Mouse (Mus musculus) forebrain, embryonic 11.5 days (tissue): ENCODE results near the gene Plcg1. TPM values are rescaled to one million over a fixed set of nuclear protein-coding genes. Genes with fewer than 3 reads are reported as not detected.
A peak's percentile ranks its signal among the peaks of the same experiment; 100 is the strongest.

Experiments
- ATAC-seq: fragments of 200-750 bp; cut with Nextera tagmentation; replicated peaks from 2 replicates; pipeline ENCODE4 v1.8.0; 2017; ENCODE audit warnings: moderate TSS enrichment; ENCODE audit not compliant: low FRiP score
- DNase-seq: peaks from one replicate; pipeline ENCODE4 v3.0.0-alpha.2; 2017; ENCODE audit warnings: low spot score
- H3K27ac ChIP-seq: fragments of 300-500 bp; sonication (generic); 2 replicates; pipeline ENCODE4 v1.5.1; 2014; ENCODE audit warnings: low read depth, low read length
- H3K27me3 ChIP-seq: fragments of 300-500 bp; sonication (generic); 2 replicates; pipeline ENCODE4 v1.6.1; 2014; ENCODE audit warnings: mild to moderate bottlenecking, low read length, mixed read lengths; ENCODE audit not compliant: control insufficient read depth, insufficient read depth
- H3K36me3 ChIP-seq: fragments of 300-500 bp; sonication (generic); 2 replicates; pipeline ENCODE4 v1.6.1; 2014; ENCODE audit warnings: mild to moderate bottlenecking, low read length, moderate library complexity, mixed read lengths; ENCODE audit not compliant: control insufficient read depth, insufficient read depth
- H3K4me1 ChIP-seq: fragments of 300-500 bp; sonication (generic); replicated peaks from 2 replicates; pipeline ENCODE4 v1.6.1; 2014; ENCODE audit warnings: low read length, mixed read lengths; ENCODE audit not compliant: control insufficient read depth, insufficient read depth
- H3K4me2 ChIP-seq: fragments of 300-500 bp; sonication (generic); 2 replicates; pipeline ENCODE4 v1.6.1; 2014; ENCODE audit warnings: low read depth, mild to moderate bottlenecking, low read length, moderate library complexity, mixed read lengths; ENCODE audit not compliant: severe bottlenecking
- H3K4me3 ChIP-seq: fragments of 300-500 bp; sonication (generic); 2 replicates; pipeline ENCODE4 v1.5.1; 2014; ENCODE audit warnings: low read depth, low read length
- H3K9ac ChIP-seq: fragments of 300-500 bp; sonication (generic); 2 replicates; pipeline ENCODE4 v1.6.1; 2014; ENCODE audit warnings: low read length
- H3K9me3 ChIP-seq: fragments of 300-500 bp; sonication (generic); 2 replicates; pipeline ENCODE4 v1.6.1; 2016; ENCODE audit warnings: low read length, mixed read lengths; ENCODE audit not compliant: control insufficient read depth
- WGBS: fragments of 180-500 bp; shearing (Covaris S2); extraction: QIAGEN DNeasy Blood & Tissue Kit; methylation state at CpG from one replicate; pipeline ENCODE4 v1.1.7; 2014; 5-methylcytosine and 5-hydroxymethylcytosine counted together
- polyA plus RNA-seq: library from polyadenylated mRNA; unstranded; fragments of >200 nt; fragmentation: Nextera tagmentation; extraction: Ambion mirVana; gene quantifications from 2 replicates; pipeline ENCODE4 v1.2.1, GENCODE M21; 2014

Plcg1 gene
- polyA plus RNA-seq, 1 experiment from 2014 or later = 80.7 TPM

GRCm38 (mm10) chr2:160741580-160741979 is 10.5 kb downstream of the Plcg1 start:
- Histone ChIP-seq H3K27ac (no peak overlapping the region; the same call in 1 of the 2 replicates), H3K36me3 (no peaks in the 10 kb centered on the region; the same call in 1 of the 2 replicates), H3K4me1 (0 out of 2 replicates have a peak, but pooled peaks cover 3% of the 10 kb centered on the region)

GRCm38 (mm10) chr2:160742161-160742609 is 11.1 kb downstream of the Plcg1 start:
- Histone ChIP-seq H3K27me3 (no peaks in the 10 kb centered on the region), H3K9ac (no peak overlapping the region), H3K9me3 (no peaks in the 10 kb centered on the region), H3K36me3 (no peaks in the 10 kb centered on the region; the same call in 1 of the 2 replicates), H3K27ac (no peak overlapping the region), H3K4me3 (no peak overlapping the region), H3K4me2 (no peak overlapping the region), H3K4me1 (0 out of 2 replicates have a peak, but pooled peaks cover 3% of the 10 kb centered on the region)
- 70% methylated on average over 1 of the region's 1 CpGs for WGBS
- ATAC-seq (no peak), DNase-seq (no peak)

More at GRCm38 (mm10) chr2:160741580-160741979, 10.5 kb downstream of the Plcg1 start:
- H3K9ac ChIP-seq = no peak overlapping the region
- WGBS = 82% methylated on average over 3 of the region's 3 CpGs
- DNase-seq (no peak), ATAC-seq (no peak)
- H3K4me3 ChIP-seq = no peak overlapping the region
- no peaks in the 10 kb centered on the region for H3K27me3 ChIP-seq
- H3K4me2 ChIP-seq = no peak overlapping the region
- no peaks in the 10 kb centered on the region for H3K9me3 ChIP-seq

- H3K9ac ChIP-seq = no peak overlapping the region
- 0 out of 2 replicates have a peak, but pooled peaks have one; percentile 51 for ATAC-seq
- no peaks in the 10 kb centered on the region for H3K27me3 ChIP-seq
- peaks cover 8% of the 10 kb centered on the region for H3K36me3 ChIP-seq
- no peaks in the 10 kb centered on the region for H3K9me3 ChIP-seq
- no peak overlapping the region for H3K4me3 ChIP-seq
- H3K4me2 ChIP-seq = no peak overlapping the region
- WGBS = 98% methylated on average over 7 of the region's 7 CpGs
- DNase-seq = no peak
- H3K27ac ChIP-seq = no peak overlapping the region
- 0 out of 2 replicates have a peak, but pooled peaks cover 3% of the 10 kb centered on the region for H3K4me1 ChIP-seq
Observed at GRCm38 (mm10) chr2:160744040-160744822, 13.1 kb downstream of the Plcg1 start.

- Histone ChIP-seq H3K27me3 (no peaks in the 10 kb centered on the region), H3K4me1 (0 out of 2 replicates have a peak, but pooled peaks cover 3% of the 10 kb centered on the region), H3K27ac (no peak overlapping the region), H3K9ac (no peak overlapping the region), H3K36me3 (peaks cover 8% of the 10 kb centered on the region), H3K9me3 (no peaks in the 10 kb centered on the region), H3K4me2 (no peak overlapping the region), H3K4me3 (no peak overlapping the region)
- DNase-seq (no peak), ATAC-seq (no peak)
- 84% methylated on average over 5 of the region's 5 CpGs for WGBS
Observed at GRCm38 (mm10) chr2:160744823-160745210, 13.7 kb downstream of the Plcg1 start.

- H3K4me1 ChIP-seq = 0 out of 2 replicates have a peak, but pooled peaks cover 2% of the 10 kb centered on the region
- no peak overlapping the region for H3K4me2 ChIP-seq
- DNase-seq = no peak
- WGBS = 92% methylated on average over 1 of the region's 1 CpGs
- no peak overlapping the region for H3K4me3 ChIP-seq
- H3K27ac ChIP-seq = no peak overlapping the region
- no peaks in the 10 kb centered on the region for H3K27me3 ChIP-seq
- peaks cover 8% of the 10 kb centered on the region for H3K36me3 ChIP-seq
- no peak for ATAC-seq
- no peak overlapping the region for H3K9ac ChIP-seq
- H3K9me3 ChIP-seq = no peaks in the 10 kb centered on the region
Observed at GRCm38 (mm10) chr2:160745497-160745896, 14.4 kb downstream of the Plcg1 start.

- WGBS = 92% methylated on average over 5 of the region's 5 CpGs
- H3K27ac ChIP-seq = no peak overlapping the region
- DNase-seq (no peak), ATAC-seq (no peak)
- no peaks in the 10 kb centered on the region for H3K27me3 ChIP-seq
- no peak overlapping the region for H3K4me3 ChIP-seq
- no peaks in the 10 kb centered on the region for H3K9me3 ChIP-seq
- no peaks in the 10 kb centered on the region for H3K4me1 ChIP-seq
- H3K36me3 ChIP-seq = peaks cover 9% of the 10 kb centered on the region
- H3K9ac ChIP-seq = no peak overlapping the region
- H3K4me2 ChIP-seq = no peak overlapping the region
Observed at GRCm38 (mm10) chr2:160746637-160747036, 15.5 kb downstream of the Plcg1 start.

- WGBS = 93% methylated on average over 10 of the region's 10 CpGs
- ATAC-seq (no peak), DNase-seq (no peak)
- H3K4me1 ChIP-seq = no peaks in the 10 kb centered on the region
- H3K4me3 ChIP-seq = no peak overlapping the region
- no peaks in the 10 kb centered on the region for H3K9me3 ChIP-seq
- H3K27ac ChIP-seq = no peak overlapping the region
- H3K4me2 ChIP-seq = no peak overlapping the region
- no peaks in the 10 kb centered on the region for H3K27me3 ChIP-seq
- no peak overlapping the region for H3K9ac ChIP-seq
- H3K36me3 ChIP-seq = peaks cover 13% of the 10 kb centered on the region
Observed at GRCm38 (mm10) chr2:160747075-160747474, 16.0 kb downstream of the Plcg1 start.

GRCm38 (mm10) chr2:160756583-160757203 is 25.6 kb downstream of the Plcg1 start:
- H3K4me1 ChIP-seq = no peaks in the 10 kb centered on the region
- no peak overlapping the region for H3K9ac ChIP-seq
- no peak overlapping the region for H3K4me3 ChIP-seq
- no peak overlapping the region for H3K27ac ChIP-seq
- no peaks in the 10 kb centered on the region for H3K9me3 ChIP-seq
- peaks cover 38% of the 10 kb centered on the region for H3K36me3 ChIP-seq
- no peak overlapping the region for H3K4me2 ChIP-seq
- no peaks in the 10 kb centered on the region for H3K27me3 ChIP-seq
- 92% methylated on average over 6 of the region's 6 CpGs for WGBS
- no peak for ATAC-seq
- DNase-seq = no peak
